13 mouse cellular contexts compared by ENCODE assay signal in the genomic region with DNA sequence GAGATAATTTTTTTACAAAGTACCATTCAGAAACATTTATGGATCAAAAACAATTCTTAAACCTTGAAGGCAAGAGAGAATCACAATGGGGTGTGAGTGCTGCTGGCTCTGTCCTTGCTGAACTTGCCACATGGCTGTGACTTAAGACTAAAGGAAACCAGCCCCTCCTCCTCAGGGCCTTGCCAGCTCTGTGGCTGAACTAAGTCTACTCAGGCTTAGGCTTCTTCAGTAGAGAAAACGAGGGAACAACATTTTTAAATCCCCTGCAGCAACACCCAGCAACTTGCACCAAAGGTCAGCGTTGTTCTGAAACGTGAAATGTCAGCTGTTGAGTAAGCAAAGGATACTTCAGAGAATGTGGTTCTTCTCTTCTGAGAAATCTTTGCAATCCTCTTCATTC.
DNase-seq lines count a peak whose midpoint lies in the region; ATAC-seq lines count a peak whose summit lies in the region.
"Had no signal": no experiment of that assay in that cellular context is flagged by ENCODE, and none has a peak within 500 bp of the region (broad histone marks: within the 10 kb centered on the region; RNA-seq: fewer than 3 reads in every experiment).

No protein-coding gene starts in this region.

- no peak overlapping the region for H3K27ac ChIP-seq in heart, embryonic 11.5 days (ENCODE audit: low read depth, low read length)
- H3K27ac ChIP-seq: hindbrain, embryonic 15.5 days; liver, embryonic 13.5 days; midbrain, embryonic 10.5 days had no signal

- H3K9me3 ChIP-seq in heart, embryonic 11.5 days (replicated peaks; ENCODE audit: control insufficient read depth, low read length): no peaks in the 10 kb centered on the region
- H3K9me3 ChIP-seq: hindbrain, embryonic 15.5 days; liver, embryonic 13.5 days; midbrain, embryonic 10.5 days had no signal

- no peak overlapping the region for H3K4me2 ChIP-seq in heart, embryonic 11.5 days
- H3K4me2 ChIP-seq: hindbrain, embryonic 15.5 days; liver, embryonic 13.5 days had no signal

- no peak overlapping the region for H3K4me3 ChIP-seq in heart, embryonic 11.5 days (ENCODE audit: low read depth, low read length)
- H3K4me3 ChIP-seq: erythroblast, embryonic 14.5 days; hindbrain, embryonic 15.5 days; liver, embryonic 13.5 days; midbrain, embryonic 10.5 days had no signal

- H3K36me3 ChIP-seq in heart, embryonic 11.5 days (ENCODE audit: control insufficient read depth, insufficient read depth, low read length): no peaks in the 10 kb centered on the region
- H3K36me3 ChIP-seq: hindbrain, embryonic 15.5 days; liver, embryonic 13.5 days; midbrain, embryonic 10.5 days had no signal

- H3K4me1 ChIP-seq in heart, embryonic 11.5 days (ENCODE audit: control insufficient read depth, insufficient read depth, low read length): no peaks in the 10 kb centered on the region
- H3K4me1 ChIP-seq: hindbrain, embryonic 15.5 days; liver, embryonic 13.5 days had no signal

- DNase-seq in heart, adult 8-10 months (ENCODE audit: low spot score): peak; percentile 16
- peak; percentile 57 for DNase-seq in 416B (ENCODE audit: low read depth)
- DNase-seq in brain, adult 2 months (ENCODE audit: low read depth, low spot score): peak; percentile 7
- DNase-seq in induced T-regulatory cell, adult 2 months (ENCODE audit: low read depth): peak; percentile 31
- no peak for DNase-seq in right cerebral cortex, postnatal 25 days
- DNase-seq in kidney, postnatal 14 days: no peak
- DNase-seq: kidney, postnatal 25 days; liver, embryonic 13.5 days; thymus, adult 2 months had no signal

- no peaks in the 10 kb centered on the region for H3K27me3 ChIP-seq in heart, embryonic 11.5 days (ENCODE audit: control insufficient read depth, insufficient read depth, low read length)
- H3K27me3 ChIP-seq: hindbrain, embryonic 15.5 days; liver, embryonic 13.5 days had no signal

- 50% methylated on average over 3 of the region's 3 CpGs for WGBS in heart, embryonic 11.5 days (ENCODE audit: insufficient replicate concordance)

- ATAC-seq in heart, embryonic 11.5 days (replicated peaks; ENCODE audit: insufficient number of reproducible peaks, low FRiP score, low TSS enrichment): no peak

- no peak overlapping the region for H3K9ac ChIP-seq in heart, embryonic 11.5 days (ENCODE audit: low read depth, low read length)
- H3K9ac ChIP-seq: hindbrain, embryonic 15.5 days; liver, embryonic 13.5 days had no signal

Comparison
In these comparisons a context has a peak if more than half of its experiments do, and no peak if none do; other contexts are left out.
1. DNase-seq: peak in heart, adult 8-10 months (single experiment), 416B (single experiment), brain, adult 2 months (single experiment) and induced T-regulatory cell, adult 2 months (single experiment); none in right cerebral cortex, postnatal 25 days (single experiment) and kidney, postnatal 14 days (single experiment).